Mouse (Mus musculus) layer of hippocampus, postnatal 14 days (tissue): ENCODE data around the gene Cyp2b9. TPM values are rescaled to one million over a fixed set of nuclear protein-coding genes. Genes with fewer than 3 reads are reported as not detected.
"Not testable (repeated sequence)": the region's sequence is repeated elsewhere in the genome, so short reads cannot be mapped to it uniquely, and the experiment has no call there.

ENCODE experiments used
- DNase-seq, 2 experiments: peaks; one replicate each; pipeline ENCODE4 v3.0.0; 2021 to 2022; ENCODE audit warnings: low spot score in 2 of 2, mixed read lengths in 1 of 2
- long read RNA-seq, 2 experiments: library from polyadenylated mRNA; stranded (forward); transcript quantifications; one replicate each; pipeline ENCODE4 v2.0.0; 2021
- total RNA-seq, 2 experiments: library from RNA; stranded (reverse); gene quantifications; 2 replicates each; pipeline ENCODE4 v1.2.3; 2021

Gene Cyp2b9
- total RNA-seq = not detected
- long read RNA-seq, experiment 1 = 0 reads
- long read RNA-seq, experiment 2 = 0 reads

- DNase-seq = not testable (repeated sequence)
Measured at GRCm38 (mm10) chr7:26173111-26173510, at the start of gene Cyp2b9. Cyp2b9 (plus strand) TSS chr7:26173411.

GRCm38 (mm10) chr7:26139623-26140022 is 33.6 kb upstream of the Cyp2b9 start:
- DNase-seq = not testable (repeated sequence)

- not testable (repeated sequence) for DNase-seq
Measured at GRCm38 (mm10) chr7:26143657-26144056, 29.6 kb upstream of the Cyp2b9 start.

GRCm38 (mm10) chr7:26168765-26169536 is 4.3 kb upstream of the Cyp2b9 start:
- DNase-seq = not testable (repeated sequence)

GRCm38 (mm10) chr7:26201083-26201482 is 27.9 kb downstream of the Cyp2b9 start:
- no peak for DNase-seq

- DNase-seq = not testable (repeated sequence)
Measured at GRCm38 (mm10) chr7:26260034-26260433, 86.8 kb downstream of the Cyp2b9 start, which contains the start of gene Vmn1r184. Vmn1r184 (plus strand) TSS chr7:26260334.

Other genes with a start within 250 kb of the Cyp2b9 start
- gene Cyp2b13, start 111.9 kb upstream of the Cyp2b9 start, total RNA-seq = not detected
- not detected for gene Vmn1r184, start 86.9 kb downstream of the Cyp2b9 start, total RNA-seq
- not detected for gene Cyp2a4, start 133.8 kb downstream of the Cyp2b9 start, total RNA-seq
- not detected for gene Nlrp9c, start 230.3 kb downstream of the Cyp2b9 start, total RNA-seq